Mouse (Mus musculus) liver, embryonic 14.5 days (tissue): Measurements from ENCODE around the gene Rps6ka6. TPM values are rescaled to one million over a fixed set of nuclear protein-coding genes. Genes with fewer than 3 reads are reported as not detected.

Experiments
- ATAC-seq: fragments of 200-750 bp; cut with Nextera tagmentation; 2 replicates; pipeline ENCODE4 v1.8.0; 2017; ENCODE audit warnings: moderate number of reproducible peaks, mild to moderate bottlenecking, moderate library complexity; ENCODE audit not compliant: insufficient read depth
- DNase-seq, 3 experiments: peaks; one replicate each; pipeline ENCODE4 v3.0.0-alpha.2; 2012 to 2013; ENCODE audit warnings: low read depth in 3 of 3, low spot score in 3 of 3
- H3K27ac ChIP-seq: fragments of 300-500 bp; sonication (generic); 2 replicates; pipeline ENCODE4 v1.5.1; 2014; ENCODE audit warnings: moderate library complexity, mild to moderate bottlenecking, control low read depth, inconsistent platforms
- H3K27me3 ChIP-seq: fragments of 300-500 bp; sonication (generic); 2 replicates; pipeline ENCODE4 v1.6.1; 2014; ENCODE audit warnings: mild to moderate bottlenecking, low read length, moderate library complexity; ENCODE audit not compliant: control insufficient read depth, insufficient read depth
- H3K36me3 ChIP-seq: fragments of 300-500 bp; sonication (generic); replicated peaks from 2 replicates; pipeline ENCODE4 v1.6.1; 2014; ENCODE audit warnings: low read depth; ENCODE audit not compliant: control insufficient read depth, insufficient read depth
- H3K4me1 ChIP-seq, 2 experiments: fragments of 200-500 bp in 1 of 2; fragments of 300-500 bp in 1 of 2; sonication (generic) in 1 of 2; replicated peaks; 2 replicates each; pipeline ENCODE4 v1.6.1; 2012 to 2014; ENCODE audit warnings: antibody characterized with exemption in 1 of 2, inconsistent platforms in 1 of 2, low read length in 1 of 2; ENCODE audit not compliant: control insufficient read depth in 2 of 2, insufficient read depth in 2 of 2
- H3K4me2 ChIP-seq: fragments of 300-500 bp; sonication (generic); 2 replicates; pipeline ENCODE4 v1.6.1; 2014; ENCODE audit warnings: low read depth, mild to moderate bottlenecking, control low read depth, moderate library complexity
- H3K4me3 ChIP-seq, 2 experiments: fragments of 200-500 bp in 1 of 2; fragments of 300-500 bp in 1 of 2; sonication (generic) in 1 of 2; 2 replicates each; pipeline ENCODE4 v1.5.1; 2012 to 2014; ENCODE audit warnings: low read depth in 2 of 2, low read length in 2 of 2, mild to moderate bottlenecking in 2 of 2, control low read depth in 1 of 2, inconsistent platforms in 1 of 2, moderate library complexity in 1 of 2; ENCODE audit not compliant: insufficient read depth in 1 of 2
- H3K9ac ChIP-seq: fragments of 300-500 bp; sonication (generic); replicated peaks from 2 replicates; pipeline ENCODE4 v1.6.1; 2014; ENCODE audit warnings: mild to moderate bottlenecking, control low read depth, moderate library complexity
- H3K9me3 ChIP-seq: fragments of 300-500 bp; sonication (generic); 2 replicates; pipeline ENCODE4 v1.6.1; 2016; ENCODE audit warnings: low read length, mixed read lengths; ENCODE audit not compliant: control insufficient read depth
- CTCF ChIP-seq: IDR thresholded peaks from 2 replicates; pipeline ENCODE4 v1.5.1; 2016; ENCODE audit warnings: antibody characterized with exemption, low read depth, control low read depth
- EP300 ChIP-seq: IDR thresholded peaks from 2 replicates; pipeline ENCODE4 v1.6.1; 2016; ENCODE audit warnings: antibody characterized with exemption, low read depth
- WGBS: fragments of 180-500 bp; shearing (Covaris S2); extraction: QIAGEN DNeasy Blood & Tissue Kit; methylation state at CpG from one replicate; pipeline ENCODE4 v1.1.7; 2014; ENCODE audit not compliant: insufficient replicate concordance; 5-methylcytosine and 5-hydroxymethylcytosine counted together
- polyA plus RNA-seq, 2 experiments: library from polyadenylated mRNA; depleted of rRNA in 1 of 2; stranded (reverse) in 1 of 2; unstranded in 1 of 2; fragments of >200 nt; fragmentation: Nextera tagmentation in 1 of 2; extraction: Ambion mirVana in 1 of 2; gene quantifications; 2 replicates each; pipeline versions ENCODE4 v1.2.1 to v1.2.3; 2012 to 2014

Gene Rps6ka6
- polyA plus RNA-seq, 2 experiments: 2.0 to 8.7 TPM

DNA sequence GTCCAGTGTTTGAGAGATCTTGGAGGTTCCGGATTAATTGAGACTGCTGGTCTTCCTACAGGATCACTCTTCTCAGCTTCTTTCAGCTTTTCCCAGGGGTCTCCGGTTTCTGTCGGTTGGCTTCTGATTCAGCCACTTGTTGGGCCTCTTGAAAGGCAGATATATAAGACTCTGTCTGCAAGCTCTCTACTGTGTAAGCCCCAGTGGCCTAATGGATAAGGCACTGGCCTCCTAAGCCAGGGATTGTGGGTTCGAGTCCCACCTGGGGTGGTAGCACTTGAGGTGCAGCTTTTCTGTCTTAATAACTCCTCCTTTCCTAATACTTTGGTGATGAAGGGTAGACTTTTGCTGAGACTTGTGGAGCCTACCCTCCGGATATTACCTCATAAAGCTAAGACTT lies 160.7 kb downstream of the Rps6ka6 start:
- DNase-seq (no peak), ATAC-seq (no peak)

DNA sequence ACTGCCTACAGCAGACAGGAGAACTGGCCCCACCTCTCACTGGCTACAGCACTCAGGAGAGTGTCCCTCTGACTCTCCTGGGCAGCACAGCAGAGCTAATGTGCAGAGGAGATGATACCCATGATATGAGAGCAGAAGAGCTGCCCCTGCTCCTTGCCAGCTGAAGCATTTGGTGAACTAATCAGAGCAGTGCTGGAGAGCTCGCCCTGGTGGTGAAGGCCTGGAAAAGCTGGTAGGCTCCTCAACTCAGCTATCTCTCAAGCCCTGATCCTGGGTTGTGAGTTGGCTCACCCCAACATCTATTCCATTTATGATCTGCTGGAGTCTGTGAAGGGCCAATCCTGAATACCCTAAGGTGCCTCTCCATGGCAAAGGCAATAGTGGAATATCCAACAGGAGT lies 163.6 kb downstream of the Rps6ka6 start:
- no peak overlapping the region for H3K27ac ChIP-seq
- WGBS: 53% methylated on average over 1 of the region's 1 CpGs
- DNase-seq (no peak), ATAC-seq (no peak)
- no peak overlapping the region for H3K4me2 ChIP-seq
- no peaks in the 10 kb centered on the region for H3K36me3 ChIP-seq
- H3K4me3 ChIP-seq: no peak overlapping the region
- no peak for TF ChIP-seq CTCF
- no peak for TF ChIP-seq EP300
- no peak overlapping the region for H3K9ac ChIP-seq
- H3K4me1 ChIP-seq: no peaks in the 10 kb centered on the region
- no peaks in the 10 kb centered on the region for H3K27me3 ChIP-seq
- H3K9me3 ChIP-seq: no peaks in the 10 kb centered on the region

More for the DNA sequence above, 160.7 kb downstream of the Rps6ka6 start:
- WGBS: 56% methylated on average over 5 of the region's 5 CpGs
- no peak overlapping the region for H3K27ac ChIP-seq
- no peaks in the 10 kb centered on the region for H3K4me1 ChIP-seq
- no peak overlapping the region for H3K9ac ChIP-seq
- no peaks in the 10 kb centered on the region for H3K9me3 ChIP-seq
- no peak overlapping the region for H3K4me2 ChIP-seq
- H3K4me3 ChIP-seq: no peak overlapping the region
- H3K27me3 ChIP-seq: no peaks in the 10 kb centered on the region
- no peaks in the 10 kb centered on the region for H3K36me3 ChIP-seq
- TF ChIP-seq EP300 (no peak), CTCF (no peak)

Other genes with a start within 250 kb of the Rps6ka6 start
- gene Hdx, start 159.1 kb upstream of the Rps6ka6 start, polyA plus RNA-seq (2012; rRNA removed): 0.06 TPM in 2 replicates
- 0.05 TPM in 1 of 2 replicates, not detected in the other for gene Hdx, start 159.1 kb upstream of the Rps6ka6 start, polyA plus RNA-seq (2014; fragmentation: Nextera tagmentation; extraction: Ambion mirVana)